Mouse (Mus musculus) embryonic stem cell, embryonic (primary cell): ENCODE results near the gene Fancm.
"Not testable (repeated sequence)": the region's sequence is repeated elsewhere in the genome, so short reads cannot be mapped to it uniquely, and the experiment has no call there.

Experiments used
- CTCF ChIA-PET, 4 experiments: fragments of 300-600 bp in 2 of 4; fragments of 350-600 bp in 2 of 4; sonication (Branson Sonifier 250); formaldehyde crosslinking; loops; one replicate each; lab custom pipeline; 2022; ENCODE audit warnings: inconsistent platforms in 2 of 4; lab: Charles Lee
- POLR2A ChIA-PET, 4 experiments: fragments of 300-600 bp in 2 of 4; fragments of 350-600 bp in 2 of 4; sonication (Branson Sonifier 250); formaldehyde crosslinking; loops; one replicate each; lab custom pipeline; 2022; ENCODE audit warnings: antibody characterized with exemption in 4 of 4, inconsistent platforms in 1 of 4; lab: Charles Lee

Gene Fancm

GRCm38 (mm10) chr12:65076906-65077305 is 1.5 kb downstream of the Fancm start:
- ChIA-PET CTCF (interaction anchor here in 1 of 4 experiments (0.7 kb wide), 1 partner anchor 22 kb away, joined by 3 read pairs; no protein-coding TSS in a partner anchor), POLR2A (interaction anchor here (0.6 to 7.7 kb wide), 29 partner anchors 9 to 361 kb away, joined by 3 to 66 read pairs (median 6); partner anchors contain the start of gene Prpf39 (in 2 of the 4))

GRCm38 (mm10) chr12:65108746-65109145 is 33.3 kb downstream of the Fancm start:
- ChIA-PET CTCF (no interaction called here), POLR2A (interaction anchor here (0.6 to 8.6 kb wide), 23 partner anchors 10 to 1244 kb away, joined by 3 to 59 read pairs (median 4); partner anchors contain the start of genes Fancm (in 2 of the 4), Fkbp3 (in 1 of the 4), Prpf39 (in 1 of the 4) and Togaram1 (in 1 of the 4))

GRCm38 (mm10) chr12:65111503-65111902 is 36.1 kb downstream of the Fancm start:
- POLR2A ChIA-PET, result interaction anchor here (0.7 to 8.6 kb wide), 16 partner anchors 8 to 91 kb away, joined by 3 to 59 read pairs (median 4); partner anchors contain the start of genes Fkbp3 (in 2 of the 4), Fancm (in 1 of the 4) and Prpf39 (in 1 of the 4)
- CTCF ChIA-PET, result no interaction called here

- ChIA-PET POLR2A (interaction anchor here in 3 of 4 experiments (0.6 to 8.6 kb wide), 17 partner anchors 6 to 1074 kb away, joined by 3 to 59 read pairs (median 4); partner anchors contain the start of genes Fkbp3 (in 2 of the 3) and Fancm (in 1 of the 3)), CTCF (no interaction called here)
Observed at GRCm38 (mm10) chr12:65112811-65113210, 37.4 kb downstream of the Fancm start.

- CTCF ChIA-PET, result no interaction called here
Observed at GRCm38 (mm10) chr12:65113925-65114324, 38.5 kb downstream of the Fancm start.

GRCm38 (mm10) chr12:65114978-65115377 is 39.6 kb downstream of the Fancm start:
- CTCF ChIA-PET, result not testable (repeated sequence)
- POLR2A ChIA-PET, result interaction anchor here (0.7 to 1.8 kb wide), 26 partner anchors 8 to 78 kb away, joined by 3 to 12 read pairs (median 4); partner anchors contain the start of genes Fancm (in 1 of the 4) and Fkbp3 (in 1 of the 4)

More at GRCm38 (mm10) chr12:65113925-65114324, 38.5 kb downstream of the Fancm start:
- POLR2A ChIA-PET, result interaction anchor here in 3 of 4 experiments (0.6 to 3.3 kb wide), 21 partner anchors 10 to 128 kb away, joined by 3 to 18 read pairs (median 5); partner anchors contain the start of genes Fancm (in 2 of the 3) and Fkbp3 (in 2 of the 3)

- POLR2A ChIA-PET, result interaction anchor here (0.6 to 5.5 kb wide), 26 partner anchors 8 to 1684 kb away, joined by 3 to 59 read pairs (median 4); partner anchors contain the start of genes Fancm (in 2 of the 4) and Fkbp3 (in 1 of the 4)
- CTCF ChIA-PET, result interaction anchor here in 1 of 4 experiments (0.9 kb wide), 1 partner anchor 17 kb away, joined by 3 read pairs; no protein-coding TSS in a partner anchor
Observed at GRCm38 (mm10) chr12:65118968-65119367, 43.6 kb downstream of the Fancm start.

GRCm38 (mm10) chr12:65119451-65119850 is 44.0 kb downstream of the Fancm start:
- ChIA-PET CTCF (interaction anchor here in 1 of 4 experiments (0.9 kb wide), 1 partner anchor 16 kb away, joined by 3 read pairs; no protein-coding TSS in a partner anchor), POLR2A (interaction anchor here (0.6 to 5.5 kb wide), 21 partner anchors 8 to 1683 kb away, joined by 3 to 59 read pairs (median 4); partner anchors contain the start of genes Fancm (in 2 of the 4) and Fkbp3 (in 1 of the 4))

GRCm38 (mm10) chr12:65136121-65136520 is 60.7 kb downstream of the Fancm start:
- POLR2A ChIA-PET, result interaction anchor here in 2 of 4 experiments (0.9 to 3.4 kb wide), 6 partner anchors 11 to 59 kb away, joined by 3 to 13 read pairs (median 4); no protein-coding TSS in a partner anchor
- CTCF ChIA-PET, result interaction anchor here in 1 of 4 experiments (0.5 to 0.7 kb wide), 3 partner anchors 9 to 17 kb away, joined by 3 to 4 read pairs (median 3); no protein-coding TSS in a partner anchor

GRCm38 (mm10) chr12:65172021-65172951 is 96.9 kb downstream of the Fancm start, which contains the start of gene Mis18bp1:
Gene Mis18bp1 (minus strand): TSS chr12:65172604.
- CTCF ChIA-PET, result interaction anchor here in 3 of 4 experiments (0.7 to 0.8 kb wide), 4 partner anchors 54 to 741 kb away, joined by 3 to 10 read pairs (median 4); no protein-coding TSS in a partner anchor
- POLR2A ChIA-PET, result interaction anchor here (0.6 to 1.3 kb wide), 17 partner anchors 10 to 1404 kb away, joined by 3 to 10 read pairs (median 3); partner anchors contain the start of gene Prpf39 (in 1 of the 4)

GRCm38 (mm10) chr12:65172959-65173358 is 97.6 kb downstream of the Fancm start:
- CTCF ChIA-PET, result interaction anchor here in 3 of 4 experiments (0.7 to 1.1 kb wide), 5 partner anchors 14 to 740 kb away, joined by 3 to 10 read pairs (median 4); no protein-coding TSS in a partner anchor
- POLR2A ChIA-PET, result interaction anchor here (0.6 to 1.3 kb wide), 15 partner anchors 11 to 1406 kb away, joined by 3 to 10 read pairs (median 3); partner anchors contain the start of gene Prpf39 (in 1 of the 4)

- POLR2A ChIA-PET, result interaction anchor here in 3 of 4 experiments (0.6 to 1.1 kb wide), 3 partner anchors 13 to 1407 kb away, joined by 3 to 5 read pairs (median 4); no protein-coding TSS in a partner anchor
- CTCF ChIA-PET, result interaction anchor here in 1 of 4 experiments (1.1 kb wide), 1 partner anchor 13 kb away, joined by 3 read pairs; no protein-coding TSS in a partner anchor
Observed at GRCm38 (mm10) chr12:65173736-65174135, 98.3 kb downstream of the Fancm start.
